Mouse (Mus musculus) adrenal gland, postnatal 14 days (tissue): Measurements from ENCODE around the gene Rnf150. TPM values are rescaled to one million over a fixed set of nuclear protein-coding genes. Genes with fewer than 3 reads are reported as not detected.

Experiments used
- DNase-seq: peaks from one replicate; pipeline ENCODE4 v3.0.0; 2021; ENCODE audit warnings: mixed read lengths
- total RNA-seq: library from RNA; stranded (reverse); gene quantifications from 2 replicates; pipeline ENCODE4 v1.2.3, GENCODE M21; 2021

Rnf150 gene
- total RNA-seq, 1 experiment from 2014 or later = 13.8 TPM

GRCm38 (mm10) chr8:83028211-83028610 is 165.1 kb downstream of the Rnf150 start:
- DNase-seq = peak; percentile 67

GRCm38 (mm10) chr8:83032800-83033199 is 169.6 kb downstream of the Rnf150 start:
- DNase-seq = no peak

- no peak for DNase-seq
Measured at GRCm38 (mm10) chr8:83035141-83035540, 172.0 kb downstream of the Rnf150 start.

- DNase-seq = no peak
Measured at GRCm38 (mm10) chr8:83036521-83037166, 173.5 kb downstream of the Rnf150 start.

- no peak for DNase-seq
Measured at GRCm38 (mm10) chr8:83037321-83037720, 174.2 kb downstream of the Rnf150 start.

GRCm38 (mm10) chr8:83038575-83038974 is 175.4 kb downstream of the Rnf150 start:
- DNase-seq = no peak

- no peak for DNase-seq
Measured at GRCm38 (mm10) chr8:83041440-83041839, 178.3 kb downstream of the Rnf150 start.

GRCm38 (mm10) chr8:83046912-83047311 is 183.8 kb downstream of the Rnf150 start:
- peak; percentile 37 for DNase-seq

- DNase-seq = peak; percentile 35
Measured at GRCm38 (mm10) chr8:83048527-83048926, 185.4 kb downstream of the Rnf150 start.

- no peak for DNase-seq
Measured at GRCm38 (mm10) chr8:83049171-83049601, 186.0 kb downstream of the Rnf150 start.

GRCm38 (mm10) chr8:83049616-83050015 is 186.5 kb downstream of the Rnf150 start:
- DNase-seq = no peak

- DNase-seq = no peak
Measured at GRCm38 (mm10) chr8:83052896-83053295, 189.7 kb downstream of the Rnf150 start.

GRCm38 (mm10) chr8:83054801-83055200 is 191.6 kb downstream of the Rnf150 start:
- DNase-seq = no peak

- DNase-seq = no peak
Measured at GRCm38 (mm10) chr8:83058951-83059350, 195.8 kb downstream of the Rnf150 start.

GRCm38 (mm10) chr8:83060076-83060475 is 196.9 kb downstream of the Rnf150 start:
- no peak for DNase-seq

GRCm38 (mm10) chr8:83061257-83061656 is 198.1 kb downstream of the Rnf150 start:
- peak; percentile 52 for DNase-seq

GRCm38 (mm10) chr8:83061873-83062272 is 198.7 kb downstream of the Rnf150 start:
- no peak for DNase-seq

- DNase-seq = no peak
Measured at GRCm38 (mm10) chr8:83062276-83062675, 199.1 kb downstream of the Rnf150 start.

GRCm38 (mm10) chr8:83064096-83064495 is 200.9 kb downstream of the Rnf150 start:
- no peak for DNase-seq

- DNase-seq = peak; percentile 48
Measured at GRCm38 (mm10) chr8:83066076-83066475, 202.9 kb downstream of the Rnf150 start.

GRCm38 (mm10) chr8:83066846-83067245 is 203.7 kb downstream of the Rnf150 start:
- no peak for DNase-seq

- no peak for DNase-seq
Measured at GRCm38 (mm10) chr8:83067906-83068305, 204.8 kb downstream of the Rnf150 start.

- no peak for DNase-seq
Measured at GRCm38 (mm10) chr8:83074248-83074647, 211.1 kb downstream of the Rnf150 start.

- DNase-seq = no peak
Measured at GRCm38 (mm10) chr8:83076621-83077020, 213.5 kb downstream of the Rnf150 start.

GRCm38 (mm10) chr8:83077329-83077728 is 214.2 kb downstream of the Rnf150 start:
- DNase-seq = no peak
